Mouse (Mus musculus): ENCODE measurements around the gene Sbno1. TPM values are rescaled to one million over a fixed set of nuclear protein-coding genes. Genes with fewer than 3 reads are reported as not detected.

Gene Sbno1
- polyA plus RNA-seq, 1 experiment from 2014 or later = 90.3 TPM

DNA sequence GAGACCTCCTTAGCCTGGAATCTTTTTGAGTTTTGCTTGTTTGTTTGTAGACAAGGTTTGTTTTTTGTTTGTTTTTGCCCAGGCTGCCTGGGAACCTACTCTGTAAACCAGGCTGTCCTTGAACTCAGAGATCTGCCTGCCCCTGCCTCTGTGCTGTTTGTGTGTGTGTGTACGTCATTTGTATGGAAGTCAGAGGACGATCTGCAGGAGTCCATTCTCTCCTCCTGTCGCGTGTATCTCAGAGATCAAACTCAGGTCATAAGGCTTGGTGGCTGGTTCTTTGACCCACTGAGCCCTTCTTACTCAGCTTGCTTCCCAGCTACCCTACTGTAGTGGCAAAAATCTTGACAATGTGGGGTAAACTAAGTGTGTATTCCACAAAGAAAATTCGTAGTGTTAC, 12.9 kb upstream of the Sbno1 start:
- no peaks in the 10 kb centered on the region for H3K27me3 ChIP-seq (ENCODE audit: low read depth, poor library complexity, severe bottlenecking)
- H3K9me3 ChIP-seq (replicated peaks) = no peaks in the 10 kb centered on the region
- H3K27ac ChIP-seq (replicated peaks) = peak overlapping the region; percentile 95

DNA sequence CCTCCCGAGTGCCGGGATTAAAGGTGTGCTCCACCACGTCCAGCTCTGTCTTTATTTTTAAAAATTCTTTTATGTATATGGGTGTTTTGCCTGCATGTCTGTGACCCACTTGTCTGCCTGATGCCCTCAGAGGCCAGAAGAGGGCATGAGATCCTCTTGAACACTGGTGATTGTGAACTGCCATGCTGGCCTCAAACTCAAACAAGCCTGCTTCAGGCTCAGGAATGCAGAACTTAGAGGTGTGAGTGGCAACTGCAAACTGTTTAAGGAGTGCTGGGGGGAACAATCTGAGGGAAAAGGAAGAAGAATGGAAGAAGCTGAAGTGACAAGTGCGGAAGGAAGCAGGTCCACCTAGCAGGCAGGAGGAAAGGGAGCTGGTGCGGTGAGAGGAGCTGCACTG, 12.4 kb upstream of the Sbno1 start:
- peak overlapping the region; percentile 87; the same call in 1 of the 2 replicates for H3K4me3 ChIP-seq
- 90% methylated on average over 5 of the region's 5 CpGs for WGBS
- H3K27me3 ChIP-seq (ENCODE audit: low read depth, poor library complexity, severe bottlenecking) = no peaks in the 10 kb centered on the region
- H3K27ac ChIP-seq (replicated peaks) = no peak overlapping the region
- H3K36me3 ChIP-seq = peaks cover 8% of the 10 kb centered on the region; the same call in 1 of the 2 replicates
- H3K4me1 ChIP-seq = peaks cover 24% of the 10 kb centered on the region
- no peak for DNase-seq (ENCODE audit: low spot score)
- no peaks in the 10 kb centered on the region for H3K9me3 ChIP-seq (replicated peaks)

More for the DNA sequence above, 12.9 kb upstream of the Sbno1 start:
- DNase-seq (ENCODE audit: low spot score) = no peak
- peak overlapping the region; percentile 87 for H3K4me3 ChIP-seq
- 65% methylated on average over 5 of the region's 5 CpGs for WGBS
- H3K4me1 ChIP-seq = peaks cover 24% of the 10 kb centered on the region
- peaks cover 8% of the 10 kb centered on the region; the same call in 1 of the 2 replicates for H3K36me3 ChIP-seq

- Histone ChIP-seq H3K9me3 (replicated peaks) (no peaks in the 10 kb centered on the region), H3K27ac (replicated peaks) (no peak overlapping the region), H3K4me1 (no peaks in the 10 kb centered on the region), H3K4me3 (no peak overlapping the region), H3K27me3 (ENCODE audit: low read depth, poor library complexity, severe bottlenecking) (no peaks in the 10 kb centered on the region), H3K36me3 (no peaks in the 10 kb centered on the region)
- WGBS = 66% methylated on average over 2 of the region's 2 CpGs
- DNase-seq (ENCODE audit: low spot score) = no peak
These were observed 7.2 kb upstream of the Sbno1 start for GRCm38 (mm10) chr5:124433048-124433447.

DNA sequence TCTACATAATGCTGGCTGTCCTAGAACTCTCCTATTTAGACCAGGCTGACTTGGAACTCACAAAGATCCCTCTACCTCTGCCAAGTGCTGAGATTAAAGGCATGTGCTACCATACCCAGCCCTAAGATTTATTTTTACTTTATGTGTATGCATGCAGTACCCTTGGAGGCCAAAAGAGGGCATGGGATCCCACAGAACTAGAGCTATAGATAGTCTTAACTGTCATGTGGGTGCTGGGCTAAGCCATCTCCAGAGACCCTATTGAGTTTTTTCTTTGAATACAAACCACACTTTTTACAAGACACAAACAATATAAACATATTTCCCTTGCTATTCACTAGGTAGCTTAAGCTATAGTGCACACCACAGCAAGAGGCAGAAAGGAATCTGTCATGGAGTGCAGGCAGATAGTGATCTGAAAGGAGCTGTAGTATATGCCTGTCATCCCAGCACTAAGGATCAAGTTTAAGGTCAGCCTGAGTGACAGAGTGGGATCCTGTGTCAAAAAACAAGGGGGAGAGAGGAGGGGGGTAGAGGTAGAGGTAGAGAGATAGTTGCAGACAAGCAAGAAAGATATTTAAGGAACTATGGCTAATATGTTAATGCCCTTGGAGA, 6.7 kb upstream of the Sbno1 start:
- H3K4me1 ChIP-seq = no peaks in the 10 kb centered on the region
- no peak overlapping the region for H3K27ac ChIP-seq (replicated peaks)
- H3K36me3 ChIP-seq = no peaks in the 10 kb centered on the region
- H3K4me3 ChIP-seq = no peak overlapping the region
- no peaks in the 10 kb centered on the region for H3K27me3 ChIP-seq (ENCODE audit: low read depth, poor library complexity, severe bottlenecking)
- DNase-seq (ENCODE audit: low spot score) = peak; percentile 35
- H3K9me3 ChIP-seq (replicated peaks) = no peaks in the 10 kb centered on the region

DNA sequence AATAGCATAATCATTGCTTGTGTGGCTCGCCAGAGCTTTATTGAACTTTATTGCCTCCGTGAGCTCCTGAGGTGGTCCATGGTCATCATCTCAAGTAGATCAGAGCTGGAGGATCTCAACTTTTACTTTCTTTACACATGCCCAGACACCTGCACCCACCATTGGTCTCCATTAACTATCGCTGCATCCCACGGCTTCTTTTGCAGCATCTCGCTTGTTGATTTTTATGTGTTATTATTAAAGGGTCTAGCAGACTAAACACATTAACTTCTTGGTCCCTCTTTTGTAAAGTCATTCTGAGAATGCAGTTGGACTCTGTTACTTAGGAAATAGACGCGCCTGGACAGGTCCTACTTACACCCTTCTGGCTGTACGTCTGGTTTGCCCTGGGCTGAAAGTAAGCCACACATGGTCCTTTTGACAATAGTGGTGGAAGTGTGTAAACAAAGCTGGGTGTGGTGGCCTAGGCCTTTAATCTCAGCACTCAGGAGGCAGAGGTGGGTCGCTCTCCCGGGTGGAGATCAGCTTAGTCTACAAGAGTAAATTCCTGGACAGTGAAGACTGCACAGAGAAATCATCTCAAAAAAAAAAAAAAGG, 772 bp upstream of the Sbno1 start:
- H3K27me3 ChIP-seq (ENCODE audit: low read depth, poor library complexity, severe bottlenecking) = no peaks in the 10 kb centered on the region
- H3K4me1 ChIP-seq = peaks cover 22% of the 10 kb centered on the region
- peak overlapping the region; percentile 98 for H3K27ac ChIP-seq (replicated peaks)
- peak overlapping the region; percentile 85 for H3K4me3 ChIP-seq
- no peaks in the 10 kb centered on the region for H3K9me3 ChIP-seq (replicated peaks)
- DNase-seq (ENCODE audit: low spot score) = no peak
- peaks cover 15% of the 10 kb centered on the region for H3K36me3 ChIP-seq
- WGBS = 95% methylated on average over 10 of the region's 10 CpGs

DNA sequence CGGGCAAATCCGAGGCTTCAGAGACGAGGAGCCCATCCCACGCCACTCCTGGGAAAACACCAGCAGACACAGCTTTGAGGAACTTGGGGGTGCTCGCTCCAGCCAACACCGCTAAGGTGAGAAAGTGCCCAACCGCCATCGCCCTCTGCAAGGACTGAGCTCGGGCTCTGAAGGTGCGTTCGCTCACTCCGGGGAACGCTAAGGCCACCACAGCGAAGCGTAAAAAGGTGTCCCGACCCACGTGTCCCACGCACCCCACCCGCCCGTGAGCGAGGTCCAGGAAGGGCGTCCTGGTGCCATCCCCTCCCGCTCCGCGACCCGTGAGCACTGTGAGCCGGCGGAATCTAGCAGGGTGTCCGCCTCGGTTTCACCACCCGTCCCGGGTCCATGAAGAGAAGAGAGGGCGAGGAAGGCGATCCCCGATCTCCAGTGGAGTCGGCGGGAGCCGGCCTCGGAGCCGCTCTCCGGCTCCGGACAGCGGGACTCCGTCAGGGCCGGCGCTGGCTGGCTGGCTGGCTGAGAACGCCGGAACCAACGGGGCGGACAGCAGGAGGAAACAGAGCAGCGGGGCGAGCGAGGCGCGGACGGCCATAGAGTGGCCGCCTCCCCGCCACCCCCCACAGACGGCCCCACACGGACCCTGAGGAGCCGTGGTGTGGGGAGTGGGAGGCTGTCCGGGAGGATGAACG, 934 bp downstream of the Sbno1 start:
- peak; percentile 46 for DNase-seq (ENCODE audit: low spot score)
- Histone ChIP-seq H3K4me3 (peak overlapping the region; percentile 85), H3K27ac (replicated peaks) (peak overlapping the region; percentile 98), H3K36me3 (peaks cover 20% of the 10 kb centered on the region), H3K4me1 (peaks cover 22% of the 10 kb centered on the region), H3K27me3 (ENCODE audit: low read depth, poor library complexity, severe bottlenecking) (no peaks in the 10 kb centered on the region), H3K9me3 (replicated peaks) (no peaks in the 10 kb centered on the region)
- under 1% methylated on average over 61 of the region's 63 CpGs for WGBS

DNA sequence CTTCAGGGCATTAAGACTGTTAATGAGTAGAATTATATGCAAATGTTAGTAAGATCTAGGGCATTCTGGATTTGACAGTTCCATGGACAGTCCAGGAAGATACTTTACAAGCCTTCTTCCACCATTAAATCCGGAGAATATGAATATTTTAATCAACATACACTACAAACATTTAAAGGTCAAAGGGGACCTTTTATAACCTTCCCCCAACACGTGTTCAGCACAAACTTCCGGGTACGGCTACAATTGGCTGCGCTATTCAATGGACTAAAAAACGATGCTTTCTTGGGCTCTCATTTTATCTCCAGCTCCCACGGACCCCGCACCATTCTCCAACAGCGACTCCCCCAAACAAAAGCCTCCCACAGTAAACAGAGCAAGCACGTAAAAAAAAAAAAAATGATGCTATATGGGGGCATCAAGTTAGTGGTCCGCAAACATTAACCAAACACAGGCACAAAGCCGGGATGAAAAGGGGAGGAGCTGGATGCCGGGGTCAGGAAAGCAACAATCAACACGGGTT, 1.5 kb downstream of the Sbno1 start:
- Histone ChIP-seq H3K4me1 (peaks cover 22% of the 10 kb centered on the region), H3K4me3 (peak overlapping the region; percentile 85), H3K27ac (replicated peaks) (peak overlapping the region; percentile 98), H3K27me3 (ENCODE audit: low read depth, poor library complexity, severe bottlenecking) (no peaks in the 10 kb centered on the region), H3K9me3 (replicated peaks) (no peaks in the 10 kb centered on the region), H3K36me3 (peaks cover 26% of the 10 kb centered on the region)
- DNase-seq (ENCODE audit: low spot score) = no peak
- 6% methylated on average over 14 of the region's 14 CpGs for WGBS

DNA sequence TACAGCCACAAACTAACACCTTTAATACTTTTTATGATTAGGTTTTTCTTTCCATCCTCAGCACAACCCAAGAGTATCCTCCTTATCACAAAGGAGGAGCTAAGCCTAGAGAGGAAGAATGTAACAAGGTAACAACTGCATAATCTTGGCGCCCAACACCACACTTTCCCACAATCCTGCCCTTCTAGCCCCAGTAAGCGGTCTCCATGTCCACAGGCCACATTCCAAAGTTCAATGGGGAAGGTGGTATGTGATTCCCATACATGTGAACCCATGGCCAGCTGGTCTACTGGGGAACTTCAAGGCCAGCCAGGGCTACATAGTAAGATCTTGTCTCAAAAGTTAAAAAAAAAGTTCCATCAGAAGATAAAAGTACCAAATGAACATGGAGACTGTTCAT, 4.0 kb downstream of the Sbno1 start:
- peaks cover 22% of the 10 kb centered on the region for H3K4me1 ChIP-seq
- no peak overlapping the region for H3K4me3 ChIP-seq
- no peak overlapping the region for H3K27ac ChIP-seq (replicated peaks)
- peaks cover 48% of the 10 kb centered on the region for H3K36me3 ChIP-seq
- 97% methylated on average over 2 of the region's 2 CpGs for WGBS
- no peaks in the 10 kb centered on the region for H3K9me3 ChIP-seq (replicated peaks)
- no peak for DNase-seq (ENCODE audit: low spot score)
- no peaks in the 10 kb centered on the region for H3K27me3 ChIP-seq (ENCODE audit: low read depth, poor library complexity, severe bottlenecking)

- DNase-seq (ENCODE audit: low spot score) = no peak
- Histone ChIP-seq H3K4me1 (peaks cover 4% of the 10 kb centered on the region), H3K4me3 (no peak overlapping the region), H3K27ac (replicated peaks) (no peak overlapping the region), H3K36me3 (peaks cover 63% of the 10 kb centered on the region), H3K27me3 (ENCODE audit: low read depth, poor library complexity, severe bottlenecking) (no peaks in the 10 kb centered on the region), H3K9me3 (replicated peaks) (no peaks in the 10 kb centered on the region)
- 95% methylated on average over 2 of the region's 2 CpGs for WGBS
These were observed 6.9 kb downstream of the Sbno1 start for GRCm38 (mm10) chr5:124418903-124419302.

DNA sequence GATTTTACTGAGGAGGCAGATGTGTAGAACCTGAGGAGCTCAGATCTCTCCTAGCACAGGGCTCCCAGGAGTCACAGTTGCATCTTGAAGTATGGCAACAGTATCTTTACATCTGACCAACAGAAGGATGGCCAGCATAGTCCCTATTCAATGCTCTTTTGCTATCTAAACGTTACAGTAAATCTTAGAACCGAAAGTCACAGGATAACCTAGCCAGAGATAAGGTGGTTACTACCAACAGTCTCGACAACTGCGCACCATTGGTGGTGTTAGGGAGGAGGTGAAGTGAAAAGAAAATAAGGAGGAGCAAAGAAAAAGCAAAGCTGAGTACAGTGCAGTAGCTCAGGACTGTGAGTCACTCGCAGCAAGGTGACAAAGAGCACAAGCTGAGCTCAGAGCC, 13.6 kb downstream of the Sbno1 start:
- Histone ChIP-seq H3K27ac (replicated peaks) (no peak overlapping the region), H3K4me3 (no peak overlapping the region), H3K36me3 (peaks cover 80% of the 10 kb centered on the region), H3K9me3 (replicated peaks) (no peaks in the 10 kb centered on the region), H3K27me3 (ENCODE audit: low read depth, poor library complexity, severe bottlenecking) (no peaks in the 10 kb centered on the region), H3K4me1 (no peaks in the 10 kb centered on the region)
- 94% methylated on average over 5 of the region's 5 CpGs for whole genome bisulfite sequencing
- no peak for DNase-seq (ENCODE audit: low spot score)

DNA sequence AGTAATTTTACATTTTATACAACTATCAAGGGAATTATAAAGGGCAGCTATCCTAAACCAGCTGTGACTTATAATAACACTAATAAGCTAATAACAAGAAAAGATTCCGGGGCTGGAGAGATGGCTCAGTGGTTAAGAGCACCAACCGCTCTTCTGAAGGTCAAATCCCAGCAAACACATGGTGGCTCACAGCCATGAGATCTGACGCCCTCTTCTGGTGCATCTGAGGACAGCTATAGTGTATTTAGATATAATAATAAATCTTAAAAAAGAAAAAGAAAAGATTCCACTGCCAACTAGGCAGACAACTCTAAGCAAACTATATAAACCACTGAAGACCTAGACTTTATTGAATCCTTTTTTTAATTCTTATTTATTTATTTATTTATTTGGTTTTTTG, 15.0 kb downstream of the Sbno1 start:
- Histone ChIP-seq H3K27me3 (ENCODE audit: low read depth, poor library complexity, severe bottlenecking) (no peaks in the 10 kb centered on the region), H3K4me1 (no peaks in the 10 kb centered on the region), H3K4me3 (no peak overlapping the region), H3K9me3 (replicated peaks) (no peaks in the 10 kb centered on the region), H3K27ac (replicated peaks) (no peak overlapping the region), H3K36me3 (peaks cover 93% of the 10 kb centered on the region)
- 89% methylated on average over 3 of the region's 3 CpGs for WGBS
- no peak for DNase-seq (ENCODE audit: low spot score)

GRCm38 (mm10) chr5:124393726-124394125, 32.1 kb downstream of the Sbno1 start:
- H3K27me3 ChIP-seq (ENCODE audit: low read depth, poor library complexity, severe bottlenecking) = no peaks in the 10 kb centered on the region
- H3K9me3 ChIP-seq (replicated peaks) = no peaks in the 10 kb centered on the region
- no peak for DNase-seq (ENCODE audit: low spot score)
- H3K4me3 ChIP-seq = no peak overlapping the region
- WGBS = 92% methylated on average over 7 of the region's 7 CpGs
- H3K4me1 ChIP-seq = no peaks in the 10 kb centered on the region
- peaks cover 100% of the 10 kb centered on the region for H3K36me3 ChIP-seq
- no peak overlapping the region for H3K27ac ChIP-seq (replicated peaks)

GRCm38 (mm10) chr5:124392412-124392811, 33.4 kb downstream of the Sbno1 start:
- DNase-seq (ENCODE audit: low spot score) = no peak
- no peaks in the 10 kb centered on the region for H3K9me3 ChIP-seq (replicated peaks)
- 96% methylated on average over 4 of the region's 4 CpGs for WGBS
- H3K27ac ChIP-seq (replicated peaks) = no peak overlapping the region
- H3K27me3 ChIP-seq (ENCODE audit: low read depth, poor library complexity, severe bottlenecking) = no peaks in the 10 kb centered on the region
- no peak overlapping the region for H3K4me3 ChIP-seq
- H3K36me3 ChIP-seq = peaks cover 100% of the 10 kb centered on the region
- H3K4me1 ChIP-seq = no peaks in the 10 kb centered on the region

All from midbrain, embryonic 10.5 days (tissue).